9 mouse cellular contexts compared by ENCODE assay signal in the genomic region with DNA sequence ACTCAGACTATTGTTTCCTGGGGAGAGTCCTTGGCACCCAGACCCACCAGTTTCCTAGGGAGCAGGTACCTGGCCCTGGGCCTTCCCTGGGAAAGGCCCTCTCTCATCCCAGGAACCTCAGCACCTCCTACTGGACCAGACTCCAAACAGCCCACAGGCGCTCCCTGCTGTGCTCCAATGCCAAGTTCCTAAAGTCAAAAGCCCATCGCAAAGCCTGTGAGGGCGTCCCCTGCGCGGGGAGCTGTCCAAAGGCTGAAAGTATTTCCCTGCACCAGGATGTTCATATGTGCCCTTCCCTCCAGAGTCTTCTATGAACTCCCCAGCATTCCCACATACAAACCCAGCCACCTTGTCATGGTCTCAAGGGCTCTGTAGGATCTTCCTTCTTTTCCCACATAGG. TPM values are rescaled to one million over a fixed set of nuclear protein-coding genes. Genes with fewer than 3 reads are reported as not detected.
DNase-seq lines count a peak whose midpoint lies in the region; ATAC-seq lines count a peak whose summit lies in the region.
"Had no signal": no experiment of that assay in that cellular context is flagged by ENCODE, and none has a peak within 500 bp of the region (broad histone marks: within the 10 kb centered on the region; RNA-seq: fewer than 3 reads in every experiment).

No protein-coding gene starts in this region.

- H3K9me3 ChIP-seq in neural tube, embryonic 15.5 days (replicated peaks), result no peaks in the 10 kb centered on the region
- no peaks in the 10 kb centered on the region for H3K9me3 ChIP-seq in limb, embryonic 12.5 days
- H3K9me3 ChIP-seq in stomach, embryonic 16.5 days (replicated peaks; ENCODE audit: control insufficient read depth, low read length), result no peaks in the 10 kb centered on the region
- H3K9me3 ChIP-seq: midbrain, embryonic 12.5 days had no signal

- no peak overlapping the region for H3K4me2 ChIP-seq in neural tube, embryonic 15.5 days
- H3K4me2 ChIP-seq in limb, embryonic 12.5 days, result no peak overlapping the region
- no peak overlapping the region for H3K4me2 ChIP-seq in stomach, embryonic 16.5 days (ENCODE audit: low read depth, low read length)
- H3K4me2 ChIP-seq: midbrain, embryonic 12.5 days had no signal

- no peak overlapping the region for H3K27ac ChIP-seq in neural tube, embryonic 15.5 days (replicated peaks)
- H3K27ac ChIP-seq in limb, embryonic 12.5 days, result no peak overlapping the region
- no peak overlapping the region for H3K27ac ChIP-seq in stomach, embryonic 16.5 days (ENCODE audit: low read length)
- H3K27ac ChIP-seq: midbrain, embryonic 12.5 days had no signal

- H3K4me3 ChIP-seq in neural tube, embryonic 15.5 days (replicated peaks), result no peak overlapping the region
- no peak overlapping the region for H3K4me3 ChIP-seq in limb, embryonic 12.5 days (replicated peaks)
- no peak overlapping the region for H3K4me3 ChIP-seq in stomach, embryonic 16.5 days (replicated peaks; ENCODE audit: low read length)
- H3K4me3 ChIP-seq: midbrain, embryonic 12.5 days had no signal

- H3K27me3 ChIP-seq in neural tube, embryonic 15.5 days (replicated peaks), result no peaks in the 10 kb centered on the region
- H3K27me3 ChIP-seq in limb, embryonic 12.5 days, result peaks cover 36% of the 10 kb centered on the region
- no peaks in the 10 kb centered on the region; the same call in 1 of the 2 replicates for H3K27me3 ChIP-seq in stomach, embryonic 16.5 days (ENCODE audit: control insufficient read depth, insufficient read depth, low read length)

- peak; percentile 61 for DNase-seq in neural tube, embryonic 10.5 days (ENCODE audit: extremely low spot score, low spot score)
- DNase-seq in embryo, embryonic 11 days, result peak; percentile 84
- DNase-seq in cerebellum, adult 9-10 months, result no peak
- no peak for DNase-seq in right cerebral cortex, postnatal 14 days

- 12% methylated on average over 5 of the region's 5 CpGs for WGBS in neural tube, embryonic 15.5 days
- WGBS in limb, embryonic 12.5 days, result under 1% methylated on average over 5 of the region's 5 CpGs
- under 1% methylated on average over 5 of the region's 5 CpGs for WGBS in stomach, embryonic 16.5 days

- H3K9ac ChIP-seq in neural tube, embryonic 15.5 days (replicated peaks), result no peak overlapping the region
- H3K9ac ChIP-seq in limb, embryonic 12.5 days (replicated peaks), result no peak overlapping the region
- H3K9ac ChIP-seq in stomach, embryonic 16.5 days (ENCODE audit: low read length), result no peak overlapping the region
- H3K9ac ChIP-seq: midbrain, embryonic 12.5 days had no signal

- no peaks in the 10 kb centered on the region for H3K36me3 ChIP-seq in neural tube, embryonic 15.5 days
- H3K36me3 ChIP-seq in limb, embryonic 12.5 days, result no peaks in the 10 kb centered on the region
- H3K36me3 ChIP-seq in stomach, embryonic 16.5 days (ENCODE audit: control insufficient read depth, insufficient read depth, low read length), result no peaks in the 10 kb centered on the region
- H3K36me3 ChIP-seq: midbrain, embryonic 12.5 days had no signal

- ATAC-seq in neural tube, embryonic 15.5 days (ENCODE audit: low FRiP score), result no peak
- ATAC-seq in limb, embryonic 12.5 days (ENCODE audit: insufficient number of reproducible peaks, insufficient read depth, low FRiP score, low TSS enrichment, low read depth), result 0 out of 2 replicates have a peak, but pooled peaks have one; percentile 15
- peak; percentile 40; the same call in 1 of the 2 replicates for ATAC-seq in stomach, embryonic 16.5 days (ENCODE audit: insufficient read depth, low FRiP score)
- no peak for ATAC-seq in megakaryocyte, adult 5-6 weeks (ENCODE audit: poor library complexity, severe bottlenecking)

- peaks cover 3% of the 10 kb centered on the region; the same call in 1 of the 2 replicates for H3K4me1 ChIP-seq in neural tube, embryonic 15.5 days
- H3K4me1 ChIP-seq in limb, embryonic 12.5 days (replicated peaks), result no peaks in the 10 kb centered on the region
- no peaks in the 10 kb centered on the region for H3K4me1 ChIP-seq in stomach, embryonic 16.5 days (ENCODE audit: control insufficient read depth, insufficient read depth, low read length)
- H3K4me1 ChIP-seq: midbrain, embryonic 12.5 days had no signal

RNA-seq across cellular contexts. Expression of gene Pou2f2, which starts 37.8 kb away (rescaled TPM):
- 19.5 and 24.1 TPM in 2 replicates for polyA plus RNA-seq in neural tube, embryonic 15.5 days (2015; fragmentation: Nextera tagmentation; extraction: Ambion mirVana)
- polyA plus RNA-seq in limb, embryonic 12.5 days (2016; fragmentation: Nextera tagmentation; extraction: Ambion mirVana), result 2.7 and 2.9 TPM in 2 replicates
- polyA plus RNA-seq in stomach, embryonic 16.5 days (2015; fragmentation: Nextera tagmentation; extraction: Ambion mirVana), result 1.4 TPM in 2 replicates
- total RNA-seq in megakaryocyte, adult 5-6 weeks (2015), result 30.1 and 31.6 TPM in 2 replicates
- 5.2 and 6.1 TPM in 2 replicates for total RNA-seq in megakaryocyte, adult 5-6 weeks (2017)

Comparison
In these comparisons a context has a peak if more than half of its experiments do, and no peak if none do; other contexts are left out.
1. DNase-seq: peak in neural tube, embryonic 10.5 days (single experiment) and embryo, embryonic 11 days (single experiment); none in cerebellum, adult 9-10 months (single experiment) and right cerebral cortex, postnatal 14 days (single experiment).
2. ATAC-seq: peak in limb, embryonic 12.5 days (single experiment) and stomach, embryonic 16.5 days (single experiment); none in neural tube, embryonic 15.5 days (single experiment) and megakaryocyte, adult 5-6 weeks (single experiment).